Mouse (Mus musculus): ENCODE data around the gene Gse1.
A peak's percentile ranks its signal among the peaks of the same experiment; 100 is the strongest.

The Gse1 gene

DNA sequence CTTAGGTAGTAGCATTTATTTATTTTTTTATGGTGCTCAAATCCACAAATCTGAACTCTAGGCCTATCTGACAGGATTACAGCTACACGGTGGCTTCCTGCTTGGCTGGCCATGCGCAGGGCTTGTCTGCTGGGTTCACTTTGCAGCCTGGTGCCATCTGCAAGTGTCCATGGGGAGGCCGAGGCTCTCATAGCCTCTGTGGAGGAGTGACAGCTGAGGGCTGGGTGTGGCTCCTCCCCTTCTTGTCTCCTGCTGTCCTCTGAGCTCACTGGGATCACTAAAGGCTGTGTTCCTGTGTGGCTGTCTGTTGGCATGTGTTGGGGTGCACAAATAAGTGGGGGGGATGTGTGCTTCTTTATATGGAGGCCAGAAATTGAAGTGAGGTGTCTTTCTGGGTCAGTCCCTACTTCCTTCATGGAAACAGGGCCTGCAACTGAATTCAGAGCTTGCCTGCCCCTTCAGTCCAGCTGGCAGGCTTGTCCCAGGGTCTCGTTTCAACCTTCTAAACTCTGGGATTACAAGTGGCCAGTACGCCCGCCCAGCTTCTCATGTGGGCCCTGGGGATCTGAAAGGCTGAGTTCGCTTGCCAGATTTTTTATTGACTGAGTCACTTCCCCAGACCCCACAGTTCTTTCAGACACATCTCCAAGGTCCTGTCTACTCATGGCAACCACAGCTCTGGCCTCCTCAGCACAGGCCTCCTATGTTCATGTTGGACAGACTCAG is 12.7 kb upstream of the Gse1 start:
- H3K4me3 ChIP-seq (replicated peaks; ENCODE audit: low read length) = no peak overlapping the region
- H3K36me3 ChIP-seq (ENCODE audit: insufficient read depth, low read length) = no peaks in the 10 kb centered on the region
- TF ChIP-seq NANOG (IDR thresholded peaks at IDR 0.05; ENCODE audit: borderline replicate concordance, low read length) = no peak
- TF ChIP-seq POU5F1 (IDR thresholded peaks at IDR 0.05; ENCODE audit: borderline replicate concordance, low read length) = no peak
- peaks cover 22% of the 10 kb centered on the region for H3K4me1 ChIP-seq (replicated peaks; ENCODE audit: low read depth, low read length)
- no peaks in the 10 kb centered on the region for H3K9me3 ChIP-seq (ENCODE audit: low read length)
- H3K27me3 ChIP-seq (ENCODE audit: insufficient read depth, low read length) = no peaks in the 10 kb centered on the region

GRCm38 (mm10) chr8:120216855-120217830 is 11.1 kb upstream of the Gse1 start:
- H3K4me1 ChIP-seq (replicated peaks; ENCODE audit: low read depth, low read length) = peaks cover 20% of the 10 kb centered on the region
- H3K9me3 ChIP-seq (ENCODE audit: low read length) = no peaks in the 10 kb centered on the region
- H3K36me3 ChIP-seq (ENCODE audit: insufficient read depth, low read length) = no peaks in the 10 kb centered on the region
- peaks cover 4% of the 10 kb centered on the region for H3K27me3 ChIP-seq (ENCODE audit: insufficient read depth, low read length)
- TF ChIP-seq NANOG (IDR thresholded peaks at IDR 0.05; ENCODE audit: borderline replicate concordance, low read length) = no peak
- TF ChIP-seq CTCF (conservative IDR thresholded peaks at IDR 0.05; ENCODE audit: low read length) = no peak
- no peak for TF ChIP-seq POU5F1 (IDR thresholded peaks at IDR 0.05; ENCODE audit: borderline replicate concordance, low read length)
- peak overlapping the region; percentile 26; the same call in 1 of the 2 replicates for H3K4me3 ChIP-seq (replicated peaks; ENCODE audit: low read length)

GRCm38 (mm10) chr8:120222548-120222947 is 5.7 kb upstream of the Gse1 start:
- no peak for TF ChIP-seq CTCF (conservative IDR thresholded peaks at IDR 0.05; ENCODE audit: low read length)
- TF ChIP-seq POU5F1 (IDR thresholded peaks at IDR 0.05; ENCODE audit: borderline replicate concordance, low read length) = no peak
- H3K36me3 ChIP-seq (ENCODE audit: insufficient read depth, low read length) = no peaks in the 10 kb centered on the region
- H3K4me3 ChIP-seq (replicated peaks; ENCODE audit: low read length) = no peak overlapping the region
- no peaks in the 10 kb centered on the region for H3K9me3 ChIP-seq (ENCODE audit: low read length)
- H3K4me1 ChIP-seq (replicated peaks; ENCODE audit: low read depth, low read length) = peaks cover 31% of the 10 kb centered on the region
- H3K27me3 ChIP-seq (ENCODE audit: insufficient read depth, low read length) = peaks cover 24% of the 10 kb centered on the region

DNA sequence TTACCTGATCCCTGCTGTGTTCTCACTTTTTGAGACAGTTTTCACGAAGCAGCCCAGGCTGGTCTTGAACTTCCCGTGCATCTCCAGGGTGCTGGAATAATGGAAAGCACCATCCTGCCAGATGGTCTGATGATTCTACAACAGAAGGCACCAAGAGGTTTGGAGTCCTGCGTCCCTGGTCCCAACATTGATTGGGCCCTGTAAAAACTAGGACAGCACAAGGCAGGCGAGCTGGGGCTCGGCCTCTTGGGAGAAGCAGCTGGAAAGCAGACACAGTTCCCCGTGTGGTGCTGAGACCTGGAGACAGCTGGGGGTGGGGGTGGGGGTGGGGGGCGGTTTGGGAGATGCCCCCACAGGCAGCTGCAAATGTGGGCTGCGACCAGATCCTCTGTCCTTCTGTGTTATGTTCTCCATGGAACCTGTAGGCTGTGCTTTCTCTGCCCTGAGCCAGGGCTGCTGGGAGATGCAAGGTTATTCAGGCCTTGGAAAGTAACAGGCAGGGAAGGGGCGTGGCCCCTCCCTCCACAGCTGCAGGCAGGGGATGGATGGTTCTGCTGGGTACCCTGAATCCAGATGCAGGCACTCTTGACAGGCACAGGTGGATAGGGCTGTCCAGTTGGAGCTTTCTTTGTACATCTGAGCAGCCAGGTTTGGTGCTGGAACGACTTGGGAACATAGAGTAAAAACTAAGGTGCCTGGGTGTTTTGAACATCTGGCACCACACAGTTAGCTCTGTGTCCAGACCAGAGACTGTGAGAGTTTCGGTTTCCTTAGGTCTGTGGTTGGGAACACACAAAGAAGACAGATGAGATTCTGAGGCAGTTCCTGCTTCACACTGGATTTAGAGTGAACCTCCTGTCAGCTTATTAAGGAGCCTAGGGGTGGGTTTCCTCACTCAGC is 3.5 kb upstream of the Gse1 start:
- Histone ChIP-seq H3K9me3 (ENCODE audit: low read length) (no peaks in the 10 kb centered on the region), H3K4me1 (replicated peaks; ENCODE audit: low read depth, low read length) (peaks cover 36% of the 10 kb centered on the region), H3K27me3 (ENCODE audit: insufficient read depth, low read length) (peaks cover 36% of the 10 kb centered on the region), H3K4me3 (replicated peaks; ENCODE audit: low read length) (no peak overlapping the region), H3K36me3 (ENCODE audit: insufficient read depth, low read length) (no peaks in the 10 kb centered on the region)
- TF ChIP-seq POU5F1 (IDR thresholded peaks at IDR 0.05; ENCODE audit: borderline replicate concordance, low read length) = no peak
- TF ChIP-seq CTCF (conservative IDR thresholded peaks at IDR 0.05; ENCODE audit: low read length) = no peak
- no peak for TF ChIP-seq NANOG (IDR thresholded peaks at IDR 0.05; ENCODE audit: borderline replicate concordance, low read length)

- Histone ChIP-seq H3K9me3 (ENCODE audit: low read length) (no peaks in the 10 kb centered on the region), H3K4me1 (replicated peaks; ENCODE audit: low read depth, low read length) (peaks cover 44% of the 10 kb centered on the region), H3K27me3 (ENCODE audit: insufficient read depth, low read length) (peaks cover 44% of the 10 kb centered on the region), H3K36me3 (ENCODE audit: insufficient read depth, low read length) (no peaks in the 10 kb centered on the region), H3K4me3 (replicated peaks; ENCODE audit: low read length) (no peak overlapping the region)
- no peak for TF ChIP-seq CTCF (conservative IDR thresholded peaks at IDR 0.05; ENCODE audit: low read length)
- no peak for TF ChIP-seq NANOG (IDR thresholded peaks at IDR 0.05; ENCODE audit: borderline replicate concordance, low read length)
- TF ChIP-seq POU5F1 (IDR thresholded peaks at IDR 0.05; ENCODE audit: borderline replicate concordance, low read length) = no peak
These were observed 2.7 kb upstream of the Gse1 start for GRCm38 (mm10) chr8:120225421-120226151.

DNA sequence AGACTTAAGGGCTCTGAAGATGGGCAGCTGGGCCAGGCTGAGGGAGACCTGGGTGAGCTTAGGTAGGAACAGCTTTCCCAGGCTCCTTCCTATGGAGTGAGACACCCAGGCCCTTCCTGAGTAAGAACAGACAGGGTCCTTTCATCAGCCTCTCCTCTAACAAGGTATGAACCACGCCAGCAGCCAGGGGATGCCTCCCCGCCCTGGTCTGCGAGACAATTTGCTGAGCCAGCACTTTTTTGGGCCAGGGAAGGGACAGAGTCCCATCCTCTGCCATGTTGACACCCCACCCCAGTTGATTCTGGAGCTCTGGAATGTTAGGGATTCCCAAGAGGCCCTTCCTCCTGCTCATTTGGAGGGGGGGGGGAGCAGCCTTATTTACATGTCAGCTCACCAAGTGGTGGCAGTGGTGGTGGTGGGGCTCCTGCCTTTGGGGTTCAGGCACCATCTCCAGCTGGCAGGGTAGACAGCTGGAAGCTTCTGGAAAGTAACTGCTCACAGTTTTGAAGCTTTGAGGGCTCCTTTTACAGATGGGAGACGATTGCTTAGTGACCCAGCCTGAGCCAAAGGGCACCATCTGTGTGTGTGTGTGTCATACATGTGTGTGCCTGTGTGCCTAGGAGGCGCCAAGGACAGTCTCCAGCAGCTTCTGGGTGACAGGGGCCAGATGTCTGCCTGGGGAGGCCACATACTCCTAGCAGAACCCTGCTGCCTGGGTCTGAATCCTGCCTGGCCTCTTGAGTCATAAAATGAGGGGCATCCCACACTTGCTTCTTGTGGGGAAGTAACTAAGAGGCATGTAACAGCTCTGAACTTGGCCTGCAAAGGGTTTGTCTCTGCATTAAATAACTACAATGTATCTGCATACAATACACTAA is 1.3 kb upstream of the Gse1 start:
- no peak for TF ChIP-seq NANOG (IDR thresholded peaks at IDR 0.05; ENCODE audit: borderline replicate concordance, low read length)
- TF ChIP-seq POU5F1 (IDR thresholded peaks at IDR 0.05; ENCODE audit: borderline replicate concordance, low read length) = no peak
- TF ChIP-seq CTCF (conservative IDR thresholded peaks at IDR 0.05; ENCODE audit: low read length) = no peak
- Histone ChIP-seq H3K27me3 (ENCODE audit: insufficient read depth, low read length) (peaks cover 55% of the 10 kb centered on the region), H3K36me3 (ENCODE audit: insufficient read depth, low read length) (peaks cover 10% of the 10 kb centered on the region; the same call in 1 of the 2 replicates), H3K9me3 (ENCODE audit: low read length) (no peaks in the 10 kb centered on the region), H3K4me3 (replicated peaks; ENCODE audit: low read length) (no peak overlapping the region), H3K4me1 (replicated peaks; ENCODE audit: low read depth, low read length) (peaks cover 46% of the 10 kb centered on the region)

DNA sequence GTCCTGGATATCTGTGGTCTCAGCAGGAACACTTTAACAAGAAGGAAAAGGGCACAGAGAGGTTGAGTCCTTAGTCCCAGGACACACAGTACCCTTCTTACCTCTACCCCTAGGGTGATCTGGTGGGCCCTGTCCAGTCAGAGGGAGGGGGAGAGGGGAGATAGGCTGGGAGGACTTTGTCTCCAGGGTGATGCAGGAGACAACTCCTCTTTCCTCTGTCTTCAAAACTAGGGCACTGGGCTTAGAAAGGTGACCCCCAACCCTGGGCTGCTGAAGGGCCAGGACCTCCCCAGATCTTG is 729 bp upstream of the Gse1 start:
- Histone ChIP-seq H3K4me3 (replicated peaks; ENCODE audit: low read length) (no peak overlapping the region), H3K4me1 (replicated peaks; ENCODE audit: low read depth, low read length) (peaks cover 42% of the 10 kb centered on the region), H3K27me3 (ENCODE audit: insufficient read depth, low read length) (peaks cover 58% of the 10 kb centered on the region), H3K36me3 (ENCODE audit: insufficient read depth, low read length) (peaks cover 12% of the 10 kb centered on the region; the same call in 1 of the 2 replicates), H3K9me3 (ENCODE audit: low read length) (no peaks in the 10 kb centered on the region)
- TF ChIP-seq CTCF (conservative IDR thresholded peaks at IDR 0.05; ENCODE audit: low read length) = no peak
- no peak for TF ChIP-seq POU5F1 (IDR thresholded peaks at IDR 0.05; ENCODE audit: borderline replicate concordance, low read length)
- no peak for TF ChIP-seq NANOG (IDR thresholded peaks at IDR 0.05; ENCODE audit: borderline replicate concordance, low read length)

All from E14TG2a.4 (cell line).